Mouse (Mus musculus) neutrophil, adult 83 days (primary cell): ENCODE results near the gene Tldc1. TPM values are rescaled to one million over a fixed set of nuclear protein-coding genes. Genes with fewer than 3 reads are reported as not detected.

Source experiments
- total RNA-seq, 2 experiments: library from RNA; stranded (reverse); gene quantifications; one replicate each; pipeline ENCODE4 v1.2.4; 2023

Tldc1 gene
- 1 to 10 TPM; 3.5 to 3.9 TPM for total RNA-seq

GRCm38 (mm10) chr8:119778263-119778662 lies at the start of gene Tldc1:
Tldc1 (minus strand) TSS chr8:119778416.

Other genes starting within 250 kb of the Tldc1 start
- 10 to 100 TPM; 44.8 to 46.8 TPM for gene Mbtps1, start 219.7 kb downstream of the Tldc1 start, total RNA-seq
- 10 to 100 TPM; 32.4 to 32.8 TPM for gene Hsdl1, start 203.2 kb downstream of the Tldc1 start, total RNA-seq
- gene Dnaaf1, start 203.2 kb downstream of the Tldc1 start, total RNA-seq, result under 1 TPM; 0.35 to 0.46 TPM
- 1 to 10 TPM; 9.0 TPM for gene Taf1c, start 173.2 kb downstream of the Tldc1 start, total RNA-seq
- not detected for gene Adad2, start 165.7 kb downstream of the Tldc1 start, total RNA-seq
- not detected for gene Kcng4, start 142.7 kb downstream of the Tldc1 start, total RNA-seq
- gene Wfdc1, start 112.1 kb downstream of the Tldc1 start, total RNA-seq, result not detected
- under 1 TPM; 0.11 to 0.44 TPM for gene Atp2c2, start 78.4 kb downstream of the Tldc1 start, total RNA-seq
- 100 to 1,000 TPM; 902 to 904 TPM for gene Cotl1, start 62.1 kb upstream of the Tldc1 start, total RNA-seq
- 10 to 100 TPM; 16.3 to 16.5 TPM for gene Klhl36, start 83.8 kb upstream of the Tldc1 start, total RNA-seq
- 10 to 100 TPM; 34.3 to 35.2 TPM for gene Usp10, start 131.9 kb upstream of the Tldc1 start, total RNA-seq
- 10 to 100 TPM; 14.5 to 15.2 TPM for gene Gm20388, start 132.4 kb upstream of the Tldc1 start, total RNA-seq
- gene Crispld2, start 214.0 kb upstream of the Tldc1 start, total RNA-seq, result 10 to 100 TPM; 82.9 to 96.4 TPM